Mouse (Mus musculus): ENCODE measurements around the gene Mettl26.
A peak's percentile ranks its signal among the peaks of the same experiment; 100 is the strongest.

Gene Mettl26

GRCm38 (mm10) chr17:25874721-25875170 is at the start of gene Mettl26:
Gene Mettl26 (plus strand): TSS chr17:25875074.
- DNase-seq = peak; percentile 91

GRCm38 (mm10) chr17:25825311-25825710 is 49.6 kb upstream of the Mettl26 start:
- DNase-seq = no peak

- DNase-seq = no peak
Measured at GRCm38 (mm10) chr17:25825984-25826570, 48.8 kb upstream of the Mettl26 start.

GRCm38 (mm10) chr17:25827011-25827410 is 47.9 kb upstream of the Mettl26 start:
- no peak for DNase-seq

- no peak for DNase-seq
Measured at GRCm38 (mm10) chr17:25827546-25828222, 47.2 kb upstream of the Mettl26 start.

GRCm38 (mm10) chr17:25828223-25828594 is 46.7 kb upstream of the Mettl26 start:
- no peak for DNase-seq

GRCm38 (mm10) chr17:25828712-25829557 is 45.9 kb upstream of the Mettl26 start, which contains the start of gene Jmjd8:
Gene Jmjd8 (plus strand): TSS chr17:25828867.
- DNase-seq = peak; percentile 90

GRCm38 (mm10) chr17:25829558-25830017 is 45.3 kb upstream of the Mettl26 start:
- no peak for DNase-seq

- DNase-seq = no peak
Measured at GRCm38 (mm10) chr17:25830200-25830753, 44.6 kb upstream of the Mettl26 start.

GRCm38 (mm10) chr17:25830806-25831431 is 44.0 kb upstream of the Mettl26 start:
- no peak for DNase-seq

GRCm38 (mm10) chr17:25831451-25832281 is 43.2 kb upstream of the Mettl26 start:
- DNase-seq = no peak

- peak; percentile 99 for DNase-seq
Measured at GRCm38 (mm10) chr17:25832436-25833290, 42.2 kb upstream of the Mettl26 start.

- peak; percentile 96 for DNase-seq
Measured at GRCm38 (mm10) chr17:25833291-25833663, 41.6 kb upstream of the Mettl26 start, which contains the start of gene Stub1. Gene Stub1 (minus strand): TSS chr17:25833404.

GRCm38 (mm10) chr17:25833961-25834594 is 40.8 kb upstream of the Mettl26 start:
- DNase-seq = no peak

- no peak for DNase-seq
Measured at GRCm38 (mm10) chr17:25834595-25835222, 40.2 kb upstream of the Mettl26 start.

- no peak for DNase-seq
Measured at GRCm38 (mm10) chr17:25835301-25835700, 39.6 kb upstream of the Mettl26 start.

GRCm38 (mm10) chr17:25835816-25836215 is 39.1 kb upstream of the Mettl26 start:
- no peak for DNase-seq

- no peak for DNase-seq
Measured at GRCm38 (mm10) chr17:25836397-25837075, 38.3 kb upstream of the Mettl26 start.

GRCm38 (mm10) chr17:25837076-25837410 is 37.8 kb upstream of the Mettl26 start, which contains the start of gene Rhbdl1:
Gene Rhbdl1 (minus strand): TSS chr17:25837295.
- DNase-seq = peak; percentile 84

Data from retina, postnatal 1 day (tissue).